In the genomic region with DNA sequence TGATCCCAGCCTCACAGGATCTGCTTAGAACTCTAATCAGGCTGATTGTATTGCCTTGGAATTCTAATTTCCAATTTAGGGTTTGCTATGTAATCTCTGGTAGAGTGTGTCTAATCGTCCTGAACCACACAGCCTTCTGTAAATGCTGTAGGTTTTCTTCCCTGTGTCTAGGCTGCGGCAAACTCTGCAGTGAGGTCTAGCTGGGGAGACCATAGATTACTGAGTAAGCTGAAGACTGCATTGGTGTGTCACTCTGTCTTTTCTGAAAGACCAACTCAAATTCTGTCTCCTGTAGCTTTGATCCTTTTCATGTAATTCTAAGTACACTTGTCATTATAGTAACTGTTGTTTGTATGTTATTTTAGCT, we compare ENCODE assay signal across 15 mouse cellular contexts.
DNase-seq lines count a peak whose midpoint lies in the region; ATAC-seq and TF ChIP-seq lines count a peak whose summit lies in the region.
"Had no signal": no experiment of that assay in that cellular context is flagged by ENCODE, and none has a peak within 500 bp of the region (broad histone marks: within the 10 kb centered on the region; RNA-seq: fewer than 3 reads in every experiment).

No protein-coding gene starts in this region.

- no peak overlapping the region for H3K4me2 ChIP-seq in hindbrain, embryonic 14.5 days (replicated peaks)
- H3K4me2 ChIP-seq in kidney, embryonic 15.5 days, result no peak overlapping the region
- H3K4me2 ChIP-seq: limb, embryonic 15.5 days had no signal

- TF ChIP-seq CTCF in layer of hippocampus, adult 2 months (conservative IDR thresholded peaks at IDR 0.05), result no peak

- no peak overlapping the region for H3K4me3 ChIP-seq in heart, embryonic 10.5 days
- no peak overlapping the region for H3K4me3 ChIP-seq in layer of hippocampus, adult 2 months
- no peak overlapping the region for H3K4me3 ChIP-seq in embryonic facial prominence, embryonic 10.5 days
- H3K4me3 ChIP-seq in hindbrain, embryonic 14.5 days (replicated peaks; ENCODE audit: low read length), result no peak overlapping the region
- no peak overlapping the region for H3K4me3 ChIP-seq in kidney, embryonic 15.5 days (replicated peaks)
- H3K4me3 ChIP-seq: limb, embryonic 15.5 days had no signal

- peak; percentile 21; the same call in 1 of the 2 replicates for ATAC-seq in hindbrain, embryonic 14.5 days (ENCODE audit: low FRiP score)
- no peak for ATAC-seq in kidney, embryonic 15.5 days (replicated peaks; ENCODE audit: low FRiP score)
- ATAC-seq: inflammation-experienced regulatory T-cells, adult 6 months; liver, postnatal 0 days; Patski had no signal

- H3K27ac ChIP-seq in heart, embryonic 10.5 days, result peak overlapping the region; percentile 81
- peak overlapping the region; percentile 88 for H3K27ac ChIP-seq in layer of hippocampus, adult 2 months
- peak overlapping the region; percentile 57; the same call in 1 of the 2 replicates for H3K27ac ChIP-seq in embryonic facial prominence, embryonic 10.5 days (replicated peaks)
- H3K27ac ChIP-seq in hindbrain, embryonic 14.5 days, result 0 out of 2 replicates have a peak overlapping the region, but pooled peaks have one; percentile 4
- no peak overlapping the region for H3K27ac ChIP-seq in kidney, embryonic 15.5 days
- H3K27ac ChIP-seq: limb, embryonic 15.5 days; macrophage had no signal

- no peak overlapping the region for H3K9ac ChIP-seq in hindbrain, embryonic 14.5 days
- no peak overlapping the region for H3K9ac ChIP-seq in kidney, embryonic 15.5 days
- H3K9ac ChIP-seq: limb, embryonic 15.5 days; liver, postnatal 0 days had no signal

- H3K4me1 ChIP-seq in heart, embryonic 10.5 days, result peaks cover 69% of the 10 kb centered on the region
- H3K4me1 ChIP-seq in embryonic facial prominence, embryonic 10.5 days, result peaks cover 67% of the 10 kb centered on the region
- peaks cover 24% of the 10 kb centered on the region for H3K4me1 ChIP-seq in hindbrain, embryonic 14.5 days (replicated peaks; ENCODE audit: control insufficient read depth, insufficient read depth, low read length)
- peaks cover 46% of the 10 kb centered on the region for H3K4me1 ChIP-seq in kidney, embryonic 15.5 days

- DNase-seq in heart, embryonic 10.5 days (ENCODE audit: low spot score), result no peak
- no peak for DNase-seq in heart, adult 11 months
- no peak for DNase-seq in layer of hippocampus, adult 2 months (ENCODE audit: low spot score in 2 of 2)
- DNase-seq in layer of hippocampus, postnatal 14 days (ENCODE audit: low spot score in 2 of 2), result no peak
- no peak for DNase-seq in embryonic facial prominence, embryonic 10.5 days (ENCODE audit: low spot score)
- no peak for DNase-seq in hindbrain, embryonic 14.5 days (ENCODE audit: low spot score)
- DNase-seq in cerebellum, postnatal 36 days, result no peak
- DNase-seq: B cell, adult 2 months; cerebellum, postnatal 14 days; liver, postnatal 0 days had no signal

- H3K36me3 ChIP-seq in heart, embryonic 10.5 days, result no peaks in the 10 kb centered on the region
- no peaks in the 10 kb centered on the region; the same call in 1 of the 2 replicates for H3K36me3 ChIP-seq in embryonic facial prominence, embryonic 10.5 days (replicated peaks)
- no peaks in the 10 kb centered on the region for H3K36me3 ChIP-seq in hindbrain, embryonic 14.5 days (replicated peaks; ENCODE audit: control insufficient read depth, insufficient read depth)
- H3K36me3 ChIP-seq in kidney, embryonic 15.5 days, result no peaks in the 10 kb centered on the region
- H3K36me3 ChIP-seq: limb, embryonic 15.5 days had no signal

- H3K27me3 ChIP-seq in heart, embryonic 10.5 days (ENCODE audit: insufficient read depth, poor library complexity, severe bottlenecking), result no peaks in the 10 kb centered on the region
- peaks cover 8% of the 10 kb centered on the region; the same call in 1 of the 2 replicates for H3K27me3 ChIP-seq in embryonic facial prominence, embryonic 10.5 days (replicated peaks; ENCODE audit: low read depth, poor library complexity, severe bottlenecking)
- H3K27me3 ChIP-seq in hindbrain, embryonic 14.5 days (ENCODE audit: control insufficient read depth, insufficient read depth, low read length), result no peaks in the 10 kb centered on the region
- H3K27me3 ChIP-seq in kidney, embryonic 15.5 days, result no peaks in the 10 kb centered on the region
- H3K27me3 ChIP-seq: limb, embryonic 15.5 days; Patski had no signal

- 52% methylated on average over 2 of the region's 2 CpGs for WGBS in heart, embryonic 10.5 days
- 41% methylated on average over 2 of the region's 2 CpGs for WGBS in embryonic facial prominence, embryonic 10.5 days
- WGBS in hindbrain, embryonic 14.5 days, result 19% methylated on average over 2 of the region's 2 CpGs
- WGBS in kidney, embryonic 15.5 days, result 72% methylated on average over 2 of the region's 2 CpGs

- H3K9me3 ChIP-seq in heart, embryonic 10.5 days, result no peaks in the 10 kb centered on the region
- no peaks in the 10 kb centered on the region for H3K9me3 ChIP-seq in embryonic facial prominence, embryonic 10.5 days
- H3K9me3 ChIP-seq in hindbrain, embryonic 14.5 days (ENCODE audit: control insufficient read depth, low read length), result no peaks in the 10 kb centered on the region
- H3K9me3 ChIP-seq in kidney, embryonic 15.5 days (replicated peaks), result no peaks in the 10 kb centered on the region
- H3K9me3 ChIP-seq: limb, embryonic 15.5 days had no signal
